Mouse (Mus musculus): Measurements from ENCODE around the gene Sbk1.
"Not testable (repeated sequence)": the region's sequence is repeated elsewhere in the genome, so short reads cannot be mapped to it uniquely, and the experiment has no call there.

Gene Sbk1

GRCm38 (mm10) chr7:126288104-126288497, 15.7 kb downstream of the Sbk1 start:
- peak; percentile 44 to 63 for DNase-seq

GRCm38 (mm10) chr7:126288571-126289091, 16.2 kb downstream of the Sbk1 start:
- DNase-seq = no peak

GRCm38 (mm10) chr7:126289371-126289770, 17.0 kb downstream of the Sbk1 start:
- peak in 1 of 2 experiments; percentile 19 for DNase-seq

- peak; percentile 63 to 70 for DNase-seq
Observed at GRCm38 (mm10) chr7:126289956-126290355, 17.5 kb downstream of the Sbk1 start.

- DNase-seq = peak in 1 of 2 experiments; percentile 27
Observed at GRCm38 (mm10) chr7:126291681-126292545, 19.5 kb downstream of the Sbk1 start.

- peak in 1 of 2 experiments; percentile 26 for DNase-seq
Observed at GRCm38 (mm10) chr7:126293091-126293490, 20.7 kb downstream of the Sbk1 start.

GRCm38 (mm10) chr7:126297579-126298460, 25.4 kb downstream of the Sbk1 start:
- DNase-seq = peak; percentile 54 to 67

- DNase-seq = no peak
Observed at GRCm38 (mm10) chr7:126298856-126299255, 26.4 kb downstream of the Sbk1 start.

GRCm38 (mm10) chr7:126301831-126302230, 29.4 kb downstream of the Sbk1 start:
- DNase-seq = not testable (repeated sequence)

- peak; percentile 54 for DNase-seq
Observed at GRCm38 (mm10) chr7:126311822-126312221, 39.4 kb downstream of the Sbk1 start.

- no peak for DNase-seq
Observed at GRCm38 (mm10) chr7:126313309-126313708, 40.9 kb downstream of the Sbk1 start.

GRCm38 (mm10) chr7:126314273-126314672, 41.9 kb downstream of the Sbk1 start:
- no peak for DNase-seq

GRCm38 (mm10) chr7:126323729-126324128, 51.3 kb downstream of the Sbk1 start:
- DNase-seq = peak; percentile 78 to 86

- DNase-seq = no peak
Observed at GRCm38 (mm10) chr7:126324791-126325190, 52.4 kb downstream of the Sbk1 start.

GRCm38 (mm10) chr7:126325576-126326273, 53.3 kb downstream of the Sbk1 start:
- not testable (repeated sequence) for DNase-seq

GRCm38 (mm10) chr7:126328848-126329247, 56.4 kb downstream of the Sbk1 start:
- DNase-seq = not testable (repeated sequence)

- no peak for DNase-seq
Observed at GRCm38 (mm10) chr7:126329907-126330645, 57.7 kb downstream of the Sbk1 start.

GRCm38 (mm10) chr7:126330693-126331092, 58.3 kb downstream of the Sbk1 start:
- DNase-seq = no peak

- no peak for DNase-seq
Observed at GRCm38 (mm10) chr7:126332691-126333090, 60.3 kb downstream of the Sbk1 start.

GRCm38 (mm10) chr7:126335556-126335955, 63.1 kb downstream of the Sbk1 start:
- DNase-seq = no peak

GRCm38 (mm10) chr7:126338906-126339305, 66.5 kb downstream of the Sbk1 start:
- no peak for DNase-seq

- no peak for DNase-seq
Observed at GRCm38 (mm10) chr7:126339521-126339971, 67.1 kb downstream of the Sbk1 start.

Measured in cerebellum, adult 18-20 months (tissue).